Mouse (Mus musculus) layer of hippocampus, adult 18-20 months (tissue): Measurements from ENCODE around the gene Rad17. TPM values are rescaled to one million over a fixed set of nuclear protein-coding genes. Genes with fewer than 3 reads are reported as not detected.

ENCODE experiments used
- DNase-seq, 2 experiments: peaks; one replicate each; pipeline ENCODE4 v3.0.0; 2022; ENCODE audit warnings: low spot score in 2 of 2
- long read RNA-seq: library from polyadenylated mRNA; stranded (forward); transcript quantifications from one replicate; pipeline ENCODE4 v2.0.0, GENCODE M21; 2021
- total RNA-seq, 2 experiments: library from RNA; stranded (reverse); gene quantifications; 2 replicates each; pipeline ENCODE4 v1.2.3; 2021

The Rad17 gene
- 10 to 100 TPM; 13.0 to 14.8 TPM for total RNA-seq
- long read RNA-seq, transcript Rad17-202 (17 exons, 2,392 nt): major isoform, 8 of 11 reads
- long read RNA-seq, partial matches to known transcripts: 0 of 11 reads
- long read RNA-seq, other reads (novel, unspliced or antisense): 3 of 11 reads

GRCm38 (mm10) chr13:100650550-100651438 lies at the start of gene Rad17, which contains the start of gene Ak6:
Gene Rad17, minus strand, starts transcription at chr13:100651051.
Gene Ak6, plus strand, starts transcription at chr13:100650979.
- DNase-seq: peak; percentile 92 to 96

- DNase-seq: no peak
These were observed 48.0 kb upstream of the Rad17 start for GRCm38 (mm10) chr13:100698866-100699265.

GRCm38 (mm10) chr13:100697541-100697940 lies 46.7 kb upstream of the Rad17 start:
- DNase-seq: no peak

DNA sequence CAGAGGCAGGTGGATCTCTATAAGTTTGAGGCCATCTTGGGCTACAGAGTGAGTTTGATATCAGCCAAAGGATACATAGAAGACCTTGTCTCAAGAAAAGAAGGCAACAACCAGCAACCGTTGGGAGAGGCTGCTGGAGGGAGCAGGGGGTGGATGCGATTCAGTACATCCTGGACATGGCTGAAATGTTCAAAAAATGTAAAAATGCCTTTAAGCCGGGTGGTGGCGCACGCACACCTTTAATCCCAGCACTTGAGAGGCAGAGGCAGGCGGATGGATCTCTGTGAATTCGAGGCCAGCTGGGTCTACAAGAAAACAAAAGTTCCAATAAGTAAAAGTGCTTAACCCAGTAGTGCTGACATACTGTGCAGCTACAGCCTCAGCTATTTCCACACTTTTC lies 36.7 kb upstream of the Rad17 start:
- DNase-seq: no peak

- no peak for DNase-seq
These were observed 33.5 kb upstream of the Rad17 start for GRCm38 (mm10) chr13:100684355-100684754.

- DNase-seq: no peak
These were observed 32.0 kb upstream of the Rad17 start for GRCm38 (mm10) chr13:100682837-100683236.

- DNase-seq: no peak
These were observed 30.8 kb upstream of the Rad17 start for GRCm38 (mm10) chr13:100681615-100682014.

GRCm38 (mm10) chr13:100675936-100676635 lies 25.2 kb upstream of the Rad17 start:
- no peak for DNase-seq

DNA sequence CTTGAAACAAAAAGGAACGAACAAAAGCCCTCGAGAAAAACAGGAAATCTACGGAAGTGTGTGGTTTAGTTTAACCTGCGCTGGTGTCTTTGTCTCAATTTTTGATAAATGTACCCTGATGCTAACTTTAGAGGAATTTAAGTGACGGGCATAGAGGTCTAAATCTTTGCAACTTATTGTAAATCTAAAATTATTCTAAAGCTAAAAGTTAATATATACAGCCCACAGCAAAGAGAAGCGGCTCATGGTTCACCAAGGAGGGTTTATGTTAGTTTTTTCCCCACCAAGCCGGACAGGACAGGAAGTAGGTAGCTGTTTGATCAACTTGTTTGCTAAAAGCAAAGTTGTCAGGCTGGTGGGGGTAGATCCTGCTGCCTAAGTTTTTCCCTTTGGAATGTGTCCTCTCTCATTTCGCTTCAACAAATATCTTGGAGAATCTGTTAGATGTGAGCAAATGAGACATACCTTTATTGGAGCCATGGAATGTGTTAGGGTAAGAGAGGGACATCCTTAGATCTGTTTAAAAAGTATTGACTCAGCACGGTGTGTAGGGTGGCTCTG lies 19.4 kb upstream of the Rad17 start:
- DNase-seq: no peak

GRCm38 (mm10) chr13:100669291-100670022 lies 18.6 kb upstream of the Rad17 start, which contains the start of gene Ccdc125:
Gene Ccdc125, plus strand, starts transcription at chr13:100669717.
- DNase-seq: no peak

GRCm38 (mm10) chr13:100659864-100660456 lies 9.1 kb upstream of the Rad17 start:
- peak in 1 of 2 experiments; percentile 57 for DNase-seq

DNA sequence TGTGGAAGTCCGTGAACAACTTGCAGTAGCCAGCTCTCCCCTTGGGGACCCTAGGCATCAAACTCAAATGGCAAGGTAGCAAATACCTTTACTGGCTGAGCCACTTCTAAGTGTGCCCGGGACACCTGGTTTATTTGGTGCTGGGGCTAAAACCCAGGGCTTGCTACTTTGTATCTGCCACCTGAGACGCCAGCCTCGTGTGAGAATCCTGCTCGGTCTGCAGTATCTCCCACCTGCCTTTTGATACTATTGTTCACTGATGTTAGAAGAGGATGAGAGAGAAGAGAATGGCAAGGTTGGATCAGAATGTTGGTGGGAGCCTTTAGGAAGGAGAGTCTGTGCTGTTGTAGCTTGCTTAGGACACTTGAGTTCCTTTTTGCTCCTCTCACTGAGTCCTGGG lies 7.2 kb upstream of the Rad17 start:
- DNase-seq: no peak

DNA sequence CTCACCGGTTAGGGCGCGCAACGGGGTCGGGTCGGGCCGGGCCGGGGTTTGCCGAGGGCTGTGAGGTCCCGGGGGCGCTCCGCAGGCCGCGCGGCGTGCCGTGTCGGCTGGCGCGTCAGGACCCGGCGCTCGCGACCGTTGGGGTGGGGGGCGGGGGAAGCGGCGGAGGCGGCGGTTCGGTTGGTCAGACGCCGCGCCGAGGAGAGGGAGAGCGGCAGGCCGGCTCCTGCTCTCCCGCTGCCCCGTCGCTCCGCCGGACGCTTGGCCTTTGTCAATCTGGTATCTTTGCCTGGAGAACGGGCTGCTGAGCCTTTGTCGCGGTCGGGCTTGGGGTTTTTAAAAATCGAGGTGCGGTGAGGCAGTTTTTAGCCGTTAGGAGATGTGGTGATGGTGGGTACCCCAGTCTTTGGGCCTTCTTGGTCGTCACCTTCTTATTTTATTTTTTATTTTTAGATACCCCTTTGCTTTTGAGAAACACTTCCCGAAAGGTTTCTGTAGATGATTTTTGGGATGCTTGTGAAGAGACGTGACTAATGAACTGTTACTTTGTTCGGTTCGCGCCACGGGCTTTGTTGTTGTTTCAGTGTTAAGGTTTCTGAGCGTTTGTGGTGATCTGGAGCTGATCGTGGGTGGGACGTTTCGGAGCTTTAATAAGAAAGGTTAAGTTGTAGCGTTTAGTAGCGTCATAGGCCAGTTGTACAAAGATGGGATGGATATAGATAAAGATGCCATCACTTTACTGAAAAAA lies 762 bp upstream of the Rad17 start, which contains the start of gene Taf9:
TSS of gene Taf9 (plus strand) at position 141 of the 748 bp plus-strand sequence.
- DNase-seq: no peak

DNA sequence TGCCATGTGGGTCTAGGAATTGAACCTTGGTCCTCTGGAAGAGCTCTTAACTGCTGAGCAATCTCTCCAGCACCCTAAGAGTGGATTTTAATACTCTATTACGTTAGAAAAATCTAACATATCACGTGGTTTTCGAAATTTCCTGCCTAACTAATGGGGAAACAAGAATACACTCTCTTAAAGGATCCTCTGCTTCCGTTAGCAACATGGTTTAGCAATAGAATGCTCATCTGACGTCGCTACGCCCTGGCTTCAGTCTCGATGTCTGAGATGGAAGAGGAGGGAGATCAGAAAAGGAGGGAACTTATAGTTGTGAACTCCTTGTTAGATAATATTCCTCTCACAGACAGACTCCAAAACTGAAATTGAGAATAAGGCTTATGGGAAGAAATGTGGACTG lies 2.6 kb downstream of the Rad17 start:
- no peak for DNase-seq

DNA sequence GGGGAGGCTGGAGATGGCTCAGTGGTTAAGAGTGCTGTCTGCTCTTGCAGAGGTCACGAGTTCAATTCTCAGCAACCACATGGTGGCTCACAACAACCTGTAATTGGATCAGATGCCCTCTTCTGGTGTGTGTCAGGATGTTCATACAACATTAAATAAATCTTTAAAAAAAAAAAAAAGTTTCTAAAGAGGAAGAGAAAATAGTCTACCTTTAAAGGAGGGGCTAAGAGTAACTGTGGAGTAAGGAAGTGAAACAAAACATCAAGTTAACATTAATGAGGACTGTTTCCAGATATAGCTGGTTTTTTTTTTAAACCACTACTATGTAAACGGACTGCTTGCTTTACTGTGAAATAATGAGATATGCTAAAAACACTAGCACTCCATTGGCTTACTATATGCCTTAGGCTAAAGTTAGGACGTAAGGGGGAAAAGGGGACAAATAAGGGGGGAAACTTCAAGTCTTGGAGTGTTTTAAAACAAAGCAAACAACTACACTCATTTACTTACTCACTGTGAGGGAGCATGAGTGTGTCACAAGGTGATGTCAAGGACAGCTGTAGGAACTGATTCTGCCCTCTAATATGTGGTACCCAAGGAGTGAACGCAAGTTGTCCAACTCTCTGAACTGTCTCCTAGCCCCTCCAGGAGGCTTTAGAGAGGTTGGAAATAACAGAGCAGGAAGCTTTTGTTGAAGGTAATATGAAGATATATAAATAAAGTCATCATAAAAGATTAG lies 8.2 kb downstream of the Rad17 start:
- no peak for DNase-seq

- DNase-seq: no peak
These were observed 16.7 kb downstream of the Rad17 start for GRCm38 (mm10) chr13:100634106-100634691.

DNA sequence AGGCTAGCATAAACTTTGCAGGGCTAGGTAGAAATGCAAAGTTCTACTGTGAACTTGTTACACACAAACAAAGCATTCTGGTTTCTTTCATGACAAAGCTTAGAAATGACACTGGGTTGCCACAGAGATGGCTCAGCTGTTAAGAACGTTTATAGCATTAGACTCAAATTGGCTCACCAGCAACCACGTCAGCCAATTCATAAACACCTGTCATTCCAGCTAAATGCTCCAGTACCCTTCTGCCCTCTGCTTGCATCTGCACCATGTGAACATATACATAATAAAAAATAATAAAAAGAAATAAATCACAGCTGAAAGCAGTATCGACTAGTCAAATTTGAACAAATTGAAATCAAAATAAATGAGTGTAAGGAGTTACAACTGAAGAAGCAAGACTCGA lies 28.6 kb downstream of the Rad17 start:
- DNase-seq: no peak

GRCm38 (mm10) chr13:100617583-100617982 lies 33.3 kb downstream of the Rad17 start:
- DNase-seq: no peak
